ENCODE assay signal across 24 mouse cellular contexts in genomic region chr2:156415674-156416073, GRCm38 (mm10). TPM values are rescaled to one million over a fixed set of nuclear protein-coding genes. Genes with fewer than 3 reads are reported as not detected.
DNase-seq lines count a peak whose midpoint lies in the region; ATAC-seq and TF ChIP-seq lines count a peak whose summit lies in the region.
"Had no signal": no experiment of that assay in that cellular context is flagged by ENCODE, and none has a peak within 500 bp of the region (broad histone marks: within the 10 kb centered on the region; RNA-seq: fewer than 3 reads in every experiment).

No protein-coding gene starts in this region.

- peaks cover 46% of the 10 kb centered on the region for H3K4me1 ChIP-seq in bone marrow macrophage, adult 2 months (ENCODE audit: control insufficient read depth, insufficient read depth, low read length)
- H3K4me1 ChIP-seq: limb, embryonic 12.5 days had no signal

- ATAC-seq in megakaryocyte progenitor cell, adult 5-6 weeks (replicated peaks; ENCODE audit: poor library complexity), result 0 out of 2 replicates have a peak, but pooled peaks have one; percentile 23
- ATAC-seq: activated CD4-positive, CD25-positive, alpha-beta regulatory T cell, adult 4 months; hindbrain, embryonic 16.5 days; intestine, embryonic 15.5 days had no signal

- H3K27ac ChIP-seq in bone marrow macrophage, adult 2 months (ENCODE audit: insufficient read depth, low read depth, low read length), result peak overlapping the region; percentile 62
- H3K27ac ChIP-seq: hindbrain, embryonic 10.5 days; intestine, embryonic 15.5 days; limb, embryonic 12.5 days; liver, embryonic 13.5 days; neural tube, embryonic 13.5 days; stomach, postnatal 0 days had no signal

- no peak for TF ChIP-seq CTCF in bone marrow macrophage, adult 2 months (IDR thresholded peaks at IDR 0.05; ENCODE audit: low read depth, low read length)

- no peak for TF ChIP-seq POLR2A in bone marrow macrophage, adult 2 months (IDR thresholded peaks at IDR 0.05; ENCODE audit: borderline replicate concordance, low read depth, low read length)

- no peak overlapping the region for H3K4me3 ChIP-seq in bone marrow macrophage, adult 2 months (ENCODE audit: insufficient read depth, low read length)
- H3K4me3 ChIP-seq: hindbrain, embryonic 10.5 days; intestine, embryonic 15.5 days; limb, embryonic 12.5 days; liver, embryonic 13.5 days; neural tube, embryonic 13.5 days had no signal

- DNase-seq in adrenal gland, adult 2 months, result peak; percentile 76
- no peak for DNase-seq in adrenal gland, adult 8-10 months
- peak; percentile 63 for DNase-seq in 3T3-L1 (ENCODE audit: low read depth, low spot score)
- no peak for DNase-seq in spleen, adult 18-20 months
- no peak for DNase-seq in Muller cell, postnatal 12 days (ENCODE audit: inconsistent ontology term)
- DNase-seq in cerebellum, postnatal 14 days, result no peak
- DNase-seq: cerebellum, adult 9-10 months; heart, adult 11 months; kidney, postnatal 36 days; liver, embryonic 13.5 days; lung, adult 2 months; lung, postnatal 14 days; midbrain, embryonic 14.5 days; right cerebral cortex, adult 18-20 months had no signal

RNA-seq across cellular contexts. Expression of gene Epb41l1, which starts 5.0 kb away (rescaled TPM):
- 10 to 100 TPM; 81.4 to 93.4 TPM for total RNA-seq in adrenal gland, adult 2 months (2021)
- polyA plus RNA-seq in adrenal gland, adult 2 months (2012; rRNA removed), result 52.0 and 52.7 TPM in 2 replicates
- total RNA-seq in adrenal gland, adult 8-10 months (2022), result 100 to 1,000 TPM in 2 of 4 experiments, 10 to 100 TPM in 2; 72.4 to 109 (median 91.3) TPM
- 42.8 and 50.6 TPM in 2 replicates for polyA plus RNA-seq in bone marrow macrophage, adult 2 months (2012; ENCODE audit: insufficient read depth, insufficient read length, missing spikeins)
- total RNA-seq in megakaryocyte progenitor cell, adult 5-6 weeks (2015), result 0.05 and 0.39 TPM in 2 replicates
- total RNA-seq in megakaryocyte progenitor cell, adult 5-6 weeks (2017), result 0.24 and 2.6 TPM in 2 replicates
- total RNA-seq: megakaryocyte-erythroid progenitor cell, adult 5-6 weeks had no signal

Comparison
In these comparisons a context has a peak if more than half of its experiments do, and no peak if none do; other contexts are left out.
1. DNase-seq: peak in adrenal gland, adult 2 months (single experiment) and 3T3-L1 (single experiment); none in adrenal gland, adult 8-10 months (single experiment), spleen, adult 18-20 months (0 of 2), Muller cell, postnatal 12 days (single experiment) and cerebellum, postnatal 14 days (0 of 2).
2. RNA of gene Epb41l1, which starts 5.0 kb away (total RNA-seq): 72.4 to 109 TPM in adrenal gland, adult 8-10 months and 81.4 to 93.4 TPM in adrenal gland, adult 2 months; 0.05 to 2.6 TPM in megakaryocyte progenitor cell, adult 5-6 weeks; every median in the first group is over 10 times any median in the second.